Mouse (Mus musculus) monocyte, adult 5-6 weeks (primary cell): Measurements from ENCODE around the gene Vdac1. TPM values are rescaled to one million over a fixed set of nuclear protein-coding genes. Genes with fewer than 3 reads are reported as not detected.
A peak's percentile ranks its signal among the peaks of the same experiment; 100 is the strongest.
"Not testable (repeated sequence)": the region's sequence is repeated elsewhere in the genome, so short reads cannot be mapped to it uniquely, and the experiment has no call there.

Experiments
- ATAC-seq: fragments of 153-309, 156-312 bp; replicated peaks from 2 replicates; pipeline ENCODE4 v1.8.0; 2017; ENCODE audit warnings: mild to moderate bottlenecking; ENCODE audit not compliant: low TSS enrichment, insufficient number of reproducible peaks, severe bottlenecking, poor library complexity, low FRiP score
- total RNA-seq: library from RNA; stranded (forward); fragments of 200-1000, 200-491, 200-594 nt; gene quantifications from 3 replicates; pipeline ENCODE4 v1.2.3, GENCODE M21; 2017

Gene Vdac1
- total RNA-seq, 1 experiment from 2014 or later = 66.7 TPM

GRCm38 (mm10) chr11:52341001-52341400 is 19.7 kb upstream of the Vdac1 start:
- ATAC-seq = no peak

DNA sequence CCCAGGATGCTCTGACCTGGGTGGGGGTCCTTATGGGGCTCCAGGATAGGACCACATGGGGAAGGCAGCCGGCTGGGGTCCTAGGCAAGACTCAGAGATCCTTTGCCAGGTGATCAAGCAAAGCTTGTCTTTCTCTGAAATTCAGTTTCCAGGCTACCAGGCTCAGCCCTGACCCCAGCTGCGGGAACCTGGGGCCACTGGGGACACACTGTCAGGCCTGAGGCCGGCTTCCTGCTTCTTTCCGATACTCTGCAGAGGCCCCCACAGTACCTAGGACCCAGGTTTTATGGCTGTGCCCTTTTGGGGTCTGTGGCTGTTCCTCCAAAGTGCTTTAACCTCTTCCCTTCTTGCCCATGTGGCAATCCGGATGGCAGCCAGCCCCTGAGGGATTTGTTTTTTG is 19.2 kb upstream of the Vdac1 start:
- no peak for ATAC-seq

- ATAC-seq = no peak
These were observed 18.4 kb upstream of the Vdac1 start for GRCm38 (mm10) chr11:52342296-52342695.

GRCm38 (mm10) chr11:52343162-52343561 is 17.5 kb upstream of the Vdac1 start:
- no peak; the same call in 1 of the 2 replicates for ATAC-seq

- no peak for ATAC-seq
These were observed 15.5 kb upstream of the Vdac1 start for GRCm38 (mm10) chr11:52344991-52345777.

DNA sequence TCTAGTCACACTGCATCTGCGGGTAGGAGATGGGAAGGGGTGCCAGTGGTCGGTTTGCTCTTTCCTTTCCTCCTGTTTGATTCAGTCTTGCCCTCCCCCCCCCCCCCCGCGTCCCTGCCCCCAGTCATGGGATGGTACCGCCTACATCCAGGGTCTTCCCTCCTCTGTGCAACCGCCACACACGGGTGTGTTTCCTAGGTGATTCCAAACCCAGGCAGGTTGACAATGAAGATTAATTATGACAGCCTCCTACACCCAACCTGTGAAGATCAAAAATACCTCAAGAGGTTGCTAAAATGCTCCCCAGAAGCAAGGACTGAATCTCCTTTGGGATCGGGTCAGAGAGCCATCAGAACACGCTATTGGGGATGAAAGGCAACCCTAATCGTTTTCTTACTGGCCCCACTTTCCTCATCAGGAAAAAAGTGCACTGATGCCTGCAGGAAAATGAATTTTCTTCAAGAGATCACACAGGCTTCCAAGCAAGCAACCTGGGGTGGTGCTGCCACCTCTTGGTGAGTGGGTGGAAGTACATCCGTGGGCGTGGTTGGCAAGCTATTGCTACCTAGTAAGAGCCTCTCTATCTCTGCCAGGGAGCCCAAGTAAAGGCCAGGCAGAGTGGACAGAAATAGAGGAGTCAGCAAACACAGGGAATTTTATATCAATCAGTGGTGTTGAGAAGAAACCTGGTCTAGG is 14.6 kb upstream of the Vdac1 start:
- peak; percentile 84 for ATAC-seq

DNA sequence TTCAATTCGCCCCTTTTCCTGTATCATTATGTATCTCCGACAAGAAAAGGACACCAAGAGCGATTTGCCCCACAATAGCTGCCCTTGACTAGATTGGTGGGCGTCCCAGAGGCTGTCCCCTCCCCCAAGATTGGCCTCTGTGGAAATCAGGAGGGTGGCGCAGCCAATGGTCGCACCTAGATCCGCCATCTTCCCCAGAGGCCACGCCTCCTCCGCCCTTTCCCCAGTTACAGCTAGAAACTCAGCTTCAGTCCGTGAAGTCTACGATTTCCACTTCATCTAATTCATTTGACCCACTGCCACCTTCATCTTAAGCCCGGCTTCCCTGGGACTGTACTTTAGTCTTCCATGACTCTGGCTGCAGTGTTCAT is 14.0 kb upstream of the Vdac1 start:
- 0 out of 2 replicates have a peak, but pooled peaks have one; percentile 20 for ATAC-seq

DNA sequence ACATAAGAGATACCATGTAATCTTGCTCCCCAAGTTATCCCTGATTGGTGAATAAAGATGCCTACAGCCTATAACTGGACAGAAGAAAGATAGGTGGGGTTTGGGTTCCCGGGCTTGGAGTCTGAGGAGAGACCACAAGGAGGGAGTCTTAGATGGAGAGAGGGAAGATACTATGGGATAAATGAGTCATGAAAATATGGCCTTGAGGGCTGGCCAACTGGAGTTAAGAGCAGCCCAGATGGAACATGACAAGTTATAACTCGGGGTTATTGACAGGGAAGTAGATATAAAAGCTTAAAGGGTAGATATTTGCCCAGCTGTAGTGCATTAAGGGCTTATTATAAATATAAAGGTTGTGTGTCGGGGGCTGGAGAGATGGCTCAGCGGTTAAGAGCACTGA is 12.5 kb upstream of the Vdac1 start:
- no peak for ATAC-seq

GRCm38 (mm10) chr11:52348724-52349123 is 11.9 kb upstream of the Vdac1 start:
- no peak for ATAC-seq

GRCm38 (mm10) chr11:52350924-52351323 is 9.7 kb upstream of the Vdac1 start:
- ATAC-seq = no peak; the same call in 1 of the 2 replicates

DNA sequence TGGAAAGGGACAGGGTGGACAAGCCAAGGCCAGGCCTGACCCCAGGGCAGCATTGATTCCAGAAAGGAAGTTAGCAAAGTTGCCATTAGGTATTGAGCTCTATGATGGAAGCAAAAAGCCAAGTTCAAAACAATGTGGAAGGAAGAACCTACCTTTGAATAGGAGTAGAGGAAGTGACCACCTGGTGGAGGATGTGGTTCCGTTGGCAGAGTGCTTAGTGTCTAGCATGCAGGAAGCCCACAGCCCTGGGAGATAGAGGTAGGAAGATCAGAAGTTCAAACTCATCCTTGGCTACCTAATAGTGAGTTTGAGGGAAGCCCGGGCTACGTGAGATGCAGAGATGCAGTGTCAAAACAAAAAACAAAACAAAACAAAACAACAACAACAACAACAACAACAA is 8.4 kb upstream of the Vdac1 start:
- no peak for ATAC-seq

- ATAC-seq = no peak
These were observed 6.0 kb upstream of the Vdac1 start for GRCm38 (mm10) chr11:52354644-52355043.

GRCm38 (mm10) chr11:52355601-52356000 is 5.1 kb upstream of the Vdac1 start:
- ATAC-seq = no peak

GRCm38 (mm10) chr11:52357091-52357490 is 3.6 kb upstream of the Vdac1 start:
- ATAC-seq = not testable (repeated sequence)

DNA sequence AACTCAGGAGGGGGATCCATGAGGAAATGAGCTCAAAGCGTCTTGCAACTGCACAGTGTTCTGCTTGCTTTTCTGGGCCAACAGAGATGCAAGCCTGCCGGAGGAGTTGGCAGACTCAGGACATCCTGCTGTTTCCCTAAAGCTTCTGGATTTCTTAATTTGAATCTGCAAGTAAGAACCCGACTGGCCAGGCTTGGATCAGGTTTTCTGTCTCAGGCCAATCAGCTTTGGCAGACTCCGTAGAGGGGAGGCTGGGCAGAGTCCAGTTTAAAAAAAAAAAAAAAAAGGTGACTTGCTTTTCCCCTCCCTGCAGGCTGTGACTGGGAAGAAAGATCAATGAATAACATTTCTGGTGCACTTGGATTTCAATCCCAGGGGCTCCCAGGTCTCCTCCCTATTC is 2.1 kb upstream of the Vdac1 start:
- ATAC-seq = no peak

DNA sequence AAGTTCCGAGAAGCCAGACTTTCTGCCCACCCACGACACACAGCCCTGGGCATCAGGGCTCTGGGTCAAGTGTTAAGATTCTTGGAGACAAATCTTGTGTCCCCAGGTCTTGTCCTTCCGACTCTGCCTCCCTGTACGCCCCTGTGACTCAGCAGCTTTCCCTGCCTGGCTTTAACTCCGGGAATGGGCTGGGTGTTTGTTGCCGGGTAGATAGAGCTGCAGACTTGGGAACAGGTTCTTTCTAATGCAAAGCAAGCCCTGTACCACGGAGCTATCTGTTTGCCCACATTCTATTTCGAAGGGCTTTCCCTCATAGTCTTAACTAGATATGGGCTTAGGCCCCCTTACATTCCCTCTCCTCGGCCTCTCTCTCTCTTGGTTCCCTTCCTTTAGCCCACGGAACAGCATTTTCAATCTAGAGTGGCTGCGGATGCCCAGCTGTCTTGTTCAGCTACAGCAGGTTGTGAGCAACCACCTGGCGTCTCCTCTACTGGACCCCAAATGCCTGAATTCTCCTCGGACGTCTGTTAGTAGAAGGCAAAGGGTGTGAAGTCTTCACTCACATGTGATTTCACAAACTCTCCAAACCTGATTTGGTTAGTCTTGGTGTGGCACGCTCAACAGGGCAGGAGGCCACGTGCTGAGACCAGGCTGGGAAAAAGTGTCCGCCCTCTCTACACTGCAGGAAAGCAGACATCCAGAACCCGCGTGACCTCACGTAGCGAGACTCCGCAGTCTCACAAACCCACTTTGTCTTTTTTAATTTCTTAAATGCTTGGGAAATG is 782 bp upstream of the Vdac1 start:
- ATAC-seq = peak; percentile 37

DNA sequence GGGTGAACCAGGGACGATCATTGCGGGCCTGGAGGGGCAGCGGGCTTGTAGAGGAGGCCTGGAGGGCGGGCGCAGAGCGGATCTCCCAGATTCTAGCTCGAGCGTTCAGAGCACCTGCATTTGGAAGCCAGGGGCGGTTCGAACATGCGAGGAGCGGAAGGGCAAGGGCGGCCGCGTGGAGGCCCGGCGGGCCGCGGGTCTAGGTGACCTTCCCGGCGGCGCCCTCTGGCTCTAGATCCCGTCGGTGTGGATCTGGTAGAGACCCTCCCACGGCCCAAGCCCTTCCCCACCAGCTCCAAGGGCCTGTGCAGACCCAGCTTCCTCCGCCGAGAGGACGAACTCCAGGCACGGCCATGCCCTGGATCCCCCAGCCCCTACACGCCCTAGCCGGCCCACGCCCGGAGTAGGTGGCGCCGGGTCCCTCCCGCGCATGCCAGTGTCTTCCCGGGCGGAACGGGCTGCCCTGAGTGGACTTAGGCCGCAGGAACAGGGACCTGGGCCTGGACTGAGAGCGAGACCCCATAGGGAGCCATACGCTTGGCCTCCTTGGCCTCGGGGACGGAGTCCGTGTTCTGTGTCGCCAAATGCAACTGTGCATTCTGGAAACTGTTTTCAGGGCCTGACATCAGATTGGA is 744 bp downstream of the Vdac1 start:
- no peak for ATAC-seq

DNA sequence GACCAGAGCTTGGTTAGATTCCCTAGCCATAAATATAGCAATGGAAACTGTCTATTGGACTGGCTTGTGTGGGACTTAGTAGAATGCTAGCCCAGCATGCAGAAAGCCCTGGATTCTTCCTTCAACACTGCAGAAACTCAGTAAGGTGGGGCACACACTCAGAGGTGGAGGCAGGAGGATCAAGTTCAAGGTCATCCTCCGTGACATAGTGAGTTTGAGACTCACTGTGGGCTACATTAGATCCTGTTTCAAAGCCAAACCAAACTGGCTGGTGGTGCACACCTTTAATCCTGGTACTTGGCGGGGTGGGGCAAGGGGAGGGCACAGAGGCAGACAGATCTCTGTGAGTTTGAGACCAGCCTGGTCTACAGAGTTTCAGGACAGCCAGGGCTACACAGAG is 3.7 kb downstream of the Vdac1 start:
- no peak for ATAC-seq

DNA sequence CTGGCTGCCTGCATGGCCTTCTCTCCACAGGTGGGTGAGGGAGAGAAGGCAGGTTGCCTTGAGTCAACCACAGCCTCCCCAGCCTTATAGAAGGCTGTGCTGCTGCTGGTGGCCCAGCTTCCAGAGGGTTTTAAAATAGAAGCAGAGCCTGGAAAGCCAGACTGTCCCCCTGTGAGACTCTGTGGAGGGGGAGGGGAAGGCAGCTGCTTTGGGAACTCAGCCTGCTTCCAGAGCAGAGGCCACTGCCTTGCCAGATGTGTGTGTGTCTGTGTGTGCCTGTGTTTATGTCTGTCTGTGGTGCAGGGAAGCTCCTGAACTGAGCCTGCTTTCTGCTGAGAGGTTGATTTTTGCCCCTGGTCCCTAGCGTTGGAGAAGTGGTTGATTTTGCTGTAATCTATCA is 4.5 kb downstream of the Vdac1 start:
- ATAC-seq = no peak
